Mouse (Mus musculus): ENCODE data around the gene Sox10.

DNA sequence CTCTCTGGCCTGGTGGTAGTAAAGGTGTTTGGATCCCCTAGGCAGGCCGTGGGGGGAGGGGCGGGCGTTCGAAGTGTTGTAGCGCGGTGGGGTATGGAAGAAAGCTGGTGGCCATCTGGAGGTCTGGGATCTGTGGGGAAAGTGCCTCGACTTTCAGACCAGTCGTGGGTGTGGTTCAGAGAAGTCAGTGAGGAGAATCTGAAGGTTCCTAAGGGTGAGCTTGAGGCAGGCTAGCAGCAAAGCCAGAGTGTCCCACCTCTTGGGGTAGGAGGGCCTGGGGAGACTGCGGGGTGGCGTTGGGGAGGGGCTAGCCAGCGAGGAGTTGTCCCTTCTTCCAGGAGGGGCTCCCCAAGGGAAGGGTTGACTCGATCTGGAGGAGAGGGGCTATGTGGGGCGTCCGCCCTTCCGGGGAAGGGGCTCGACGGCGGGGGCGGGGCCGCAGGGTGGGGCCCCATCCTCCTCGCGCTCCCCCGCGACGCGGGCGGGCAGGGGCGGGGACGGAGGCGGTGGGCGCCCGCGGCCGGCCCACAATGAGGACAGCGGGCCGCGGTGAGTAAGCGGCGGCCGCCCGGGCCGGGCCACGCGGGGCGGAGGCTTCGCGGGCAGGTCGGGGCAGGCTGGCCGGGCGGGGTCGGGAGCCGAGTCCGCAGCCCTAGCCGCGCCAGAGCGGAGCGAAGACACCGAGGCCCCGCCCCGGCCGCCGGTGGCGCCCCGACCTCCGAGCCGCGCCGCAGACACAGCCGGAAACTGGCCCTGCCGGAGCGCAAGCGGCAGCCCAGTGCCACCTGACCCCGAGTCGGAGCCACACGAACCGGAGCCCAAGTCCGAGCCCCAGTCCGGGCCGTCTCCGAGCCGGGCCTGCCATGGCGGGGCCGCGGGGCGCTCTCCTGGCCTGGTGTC lies 56.4 kb downstream of the Sox10 start, which contains the start of gene Micall1:
- 0 out of 2 replicates have a peak, but pooled peaks have one; percentile 37 for TF ChIP-seq POLR2A (IDR thresholded peaks at IDR 0.05; ENCODE audit: borderline replicate concordance, insufficient read depth, low read length)
- TF ChIP-seq CTCF (IDR thresholded peaks at IDR 0.05; ENCODE audit: borderline replicate concordance, insufficient read depth, low read depth, low read length): no peak

All from cerebellum, adult 2 months (tissue).